In the genomic region with DNA sequence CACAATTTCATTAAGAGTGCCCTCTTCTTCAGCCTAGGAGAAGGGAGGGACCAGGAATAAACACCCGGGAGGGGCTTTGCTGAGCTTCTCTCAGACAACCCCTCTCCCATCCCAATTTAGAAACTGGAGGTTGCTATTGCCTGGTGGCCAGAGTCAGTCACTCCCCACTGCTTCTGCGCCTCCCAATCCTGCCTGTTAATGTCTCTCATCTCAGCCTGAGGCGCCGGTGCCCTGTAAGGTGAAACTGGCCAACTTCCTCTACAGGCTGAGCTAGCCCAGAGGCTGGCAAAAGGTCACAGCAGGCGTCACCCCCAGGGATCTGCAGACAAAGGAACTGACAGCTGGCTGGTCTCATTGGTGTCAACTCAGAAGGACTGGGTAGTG, we compare ENCODE assay signal across 8 mouse cellular contexts.
A peak's percentile ranks its signal among the peaks of the same experiment; 100 is the strongest.
DNase-seq lines count a peak whose midpoint lies in the region; ATAC-seq and TF ChIP-seq lines count a peak whose summit lies in the region.

No protein-coding gene starts in this region.

- DNase-seq in layer of hippocampus, adult 11-12 months (ENCODE audit: low spot score), result peak; percentile 27
- DNase-seq in layer of hippocampus, adult 9-10 months (ENCODE audit: low spot score), result no peak
- DNase-seq in adrenal gland, postnatal 14 days, result peak; percentile 61
- DNase-seq in induced T-regulatory cell, adult 2 months (ENCODE audit: low read depth), result peak; percentile 58
- DNase-seq in liver, postnatal 0 days, result peak; percentile 63
- peak; percentile 53 for DNase-seq in retina, embryonic 14.5 days (ENCODE audit: low spot score)
- no peak for DNase-seq in urinary bladder, postnatal 4 days (ENCODE audit: low spot score in 2 of 2)
- DNase-seq in layer of hippocampus, postnatal 25 days (ENCODE audit: extremely low spot score in 1 of 2, low spot score in 1 of 2), result no peak

- WGBS in liver, postnatal 0 days (ENCODE audit: insufficient replicate concordance), result 8% methylated on average over 5 of the region's 5 CpGs

- H3K4me3 ChIP-seq in liver, postnatal 0 days (ENCODE audit: low read depth, low read length), result peak overlapping the region; percentile 7; the same call in 1 of the 2 replicates

- H3K27ac ChIP-seq in liver, postnatal 0 days (ENCODE audit: low read depth), result peak overlapping the region; percentile 93

- H3K9ac ChIP-seq in liver, postnatal 0 days (replicated peaks), result peak overlapping the region; percentile 57

- no peaks in the 10 kb centered on the region for H3K27me3 ChIP-seq in liver, postnatal 0 days (ENCODE audit: insufficient read depth, low read length)

- no peak for TF ChIP-seq EP300 in liver, postnatal 0 days (IDR thresholded peaks at IDR 0.05; ENCODE audit: low read depth)

- TF ChIP-seq CTCF in liver, postnatal 0 days (IDR thresholded peaks at IDR 0.05; ENCODE audit: low read depth), result no peak

- no peak for ATAC-seq in liver, postnatal 0 days

- no peaks in the 10 kb centered on the region for H3K36me3 ChIP-seq in liver, postnatal 0 days (replicated peaks; ENCODE audit: insufficient read depth, low read length)

- H3K9me3 ChIP-seq in liver, postnatal 0 days (ENCODE audit: low read length), result no peaks in the 10 kb centered on the region

- H3K4me2 ChIP-seq in liver, postnatal 0 days (ENCODE audit: low read depth, low read length), result peak overlapping the region; percentile 62

- H3K4me1 ChIP-seq in liver, postnatal 0 days (ENCODE audit: insufficient read depth), result peaks cover 28% of the 10 kb centered on the region

Comparison
In these comparisons a context has a peak if more than half of its experiments do, and no peak if none do; other contexts are left out.
1. DNase-seq: peak in layer of hippocampus, adult 11-12 months (single experiment), adrenal gland, postnatal 14 days (single experiment), induced T-regulatory cell, adult 2 months (single experiment), liver, postnatal 0 days (single experiment) and retina, embryonic 14.5 days (single experiment); none in layer of hippocampus, adult 9-10 months (single experiment), urinary bladder, postnatal 4 days (0 of 2) and layer of hippocampus, postnatal 25 days (0 of 2).